Mouse (Mus musculus) megakaryocyte, embryonic 14.5 days (primary cell): ENCODE measurements around the gene Fbxw27. TPM values are rescaled to one million over a fixed set of nuclear protein-coding genes. Genes with fewer than 3 reads are reported as not detected.
"Not testable (repeated sequence)": the region's sequence is repeated elsewhere in the genome, so short reads cannot be mapped to it uniquely, and the experiment has no call there.

ENCODE experiments used
- H3K27me3 ChIP-seq: replicated peaks from 2 replicates; pipeline ENCODE3; 2012; ENCODE audit warnings: inconsistent platforms
- H3K36me3 ChIP-seq: replicated peaks from 2 replicates; pipeline ENCODE3; 2012; ENCODE audit warnings: low read length, inconsistent platforms, mixed read lengths
- H3K4me1 ChIP-seq: 2 replicates; pipeline ENCODE4 v1.6.1; 2012; ENCODE audit warnings: inconsistent platforms
- H3K4me3 ChIP-seq: replicated peaks from 2 replicates; pipeline ENCODE3; 2012; ENCODE audit warnings: moderate library complexity, mild to moderate bottlenecking, inconsistent platforms
- H3K9me3 ChIP-seq: 2 replicates; pipeline ENCODE4 v1.6.1; 2012; ENCODE audit warnings: inconsistent platforms
- FLI1 ChIP-seq: IDR thresholded peaks from 2 replicates; pipeline ENCODE4 v1.6.1; 2012; ENCODE audit warnings: low read length, inconsistent platforms, mixed read lengths
- GATA1 ChIP-seq: IDR thresholded peaks from 3 replicates; pipeline ENCODE4 v1.6.1; 2012; ENCODE audit warnings: mixed read lengths, low read length, inconsistent platforms, borderline replicate concordance
- polyA plus RNA-seq: library from polyadenylated mRNA; stranded (reverse); fragments of >175 nt; gene quantifications from 2 replicates; pipeline ENCODE4 v1.2.3, GENCODE M21; 2012; ENCODE audit warnings: low replicate concordance; ENCODE audit not compliant: insufficient read depth

The Fbxw27 gene
- polyA plus RNA-seq, 1 experiment = not detected

DNA sequence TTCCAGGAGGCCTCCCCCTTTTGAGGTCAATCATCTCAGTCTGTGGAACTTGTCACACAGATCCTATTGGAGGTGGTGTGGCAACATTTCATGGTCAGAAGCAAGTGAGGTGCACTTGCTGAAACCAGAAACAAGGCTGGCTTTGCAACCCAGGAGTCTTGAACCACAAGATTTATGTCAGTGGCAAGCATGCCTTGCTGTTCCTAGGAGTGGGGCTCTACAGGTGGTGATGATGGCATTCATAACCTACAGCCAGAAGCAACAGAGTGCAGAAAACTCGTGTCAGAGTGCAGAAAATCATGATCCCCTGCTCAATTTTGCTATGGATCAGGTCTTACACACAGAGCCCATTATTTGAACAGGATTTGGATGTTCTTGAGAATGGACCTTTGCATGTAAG, 15.8 kb upstream of the Fbxw27 start:
- H3K4me1 ChIP-seq = no peaks in the 10 kb centered on the region
- peaks cover 3% of the 10 kb centered on the region for H3K27me3 ChIP-seq
- no peak overlapping the region for H3K4me3 ChIP-seq
- TF ChIP-seq GATA1 (no peak), FLI1 (no peak)
- no peaks in the 10 kb centered on the region for H3K36me3 ChIP-seq
- H3K9me3 ChIP-seq = peaks cover 10% of the 10 kb centered on the region

DNA sequence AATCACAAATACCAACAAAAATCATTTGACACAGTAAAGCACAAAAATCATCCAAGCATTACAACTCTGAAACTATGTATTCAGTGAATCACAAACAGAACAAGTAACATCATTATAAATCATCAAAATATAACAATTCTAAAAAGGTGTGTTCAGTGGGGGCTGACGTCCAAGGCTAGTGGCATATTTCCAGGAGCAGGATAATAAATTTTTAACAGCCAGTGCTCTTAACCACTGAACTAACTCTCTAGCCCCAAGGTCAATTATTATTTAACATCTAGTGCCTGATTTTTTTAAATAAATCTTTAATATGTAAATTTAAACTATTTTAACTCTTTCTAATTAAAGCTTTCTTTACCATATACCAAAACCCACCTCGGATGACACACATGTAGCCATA, 15.1 kb upstream of the Fbxw27 start:
- H3K9me3 ChIP-seq = peaks cover 10% of the 10 kb centered on the region
- H3K4me1 ChIP-seq, H3K36me3 ChIP-seq, H3K27me3 ChIP-seq, H3K4me3 ChIP-seq: not testable (repeated sequence)

DNA sequence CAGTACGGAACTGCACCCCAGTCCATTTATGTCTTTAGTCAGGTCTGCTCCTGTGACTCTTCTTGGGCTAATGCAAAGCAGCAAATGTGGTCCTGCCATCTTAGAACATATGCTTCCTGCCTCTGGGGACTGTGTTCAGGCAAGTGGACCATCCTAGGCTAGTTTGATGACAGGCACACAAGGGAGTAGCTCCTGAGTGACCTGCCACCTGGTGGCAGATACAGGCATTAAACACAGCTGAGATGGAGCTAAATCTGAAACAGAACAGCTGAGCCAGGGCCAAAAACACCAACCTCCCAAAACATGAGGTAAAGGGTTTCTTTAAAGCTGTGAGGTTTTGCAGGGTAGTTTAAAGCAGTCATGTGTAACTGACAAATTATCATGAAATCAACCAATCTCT, 7.6 kb upstream of the Fbxw27 start:
- H3K27me3 ChIP-seq = no peaks in the 10 kb centered on the region
- H3K4me1 ChIP-seq = no peaks in the 10 kb centered on the region
- no peaks in the 10 kb centered on the region for H3K36me3 ChIP-seq
- no peak for TF ChIP-seq FLI1
- H3K9me3 ChIP-seq = 0 out of 2 replicates have a peak, but pooled peaks cover 5% of the 10 kb centered on the region
- H3K4me3 ChIP-seq = no peak overlapping the region

DNA sequence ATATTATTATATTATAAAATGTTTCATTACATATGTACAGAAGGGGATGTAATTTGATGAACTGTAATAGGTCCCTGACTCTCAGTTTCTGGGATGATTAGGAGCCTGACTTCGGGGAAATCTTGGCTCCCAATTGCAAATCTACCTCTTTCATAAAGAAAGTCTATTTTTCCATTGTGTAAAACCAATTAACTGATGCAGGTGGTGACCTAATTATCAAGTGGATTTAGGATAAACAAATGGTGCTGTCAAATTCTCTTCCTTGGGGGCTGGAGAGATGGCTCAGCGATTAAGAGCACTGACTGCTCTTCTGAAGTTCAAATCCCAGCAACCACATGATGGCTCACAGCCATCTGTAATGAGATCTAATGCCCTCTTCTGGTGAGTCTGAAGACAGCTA, 5.3 kb upstream of the Fbxw27 start:
- Histone ChIP-seq H3K9me3 (0 out of 2 replicates have a peak, but pooled peaks cover 5% of the 10 kb centered on the region), H3K4me1 (no peaks in the 10 kb centered on the region), H3K36me3 (no peaks in the 10 kb centered on the region), H3K4me3 (no peak overlapping the region), H3K27me3 (no peaks in the 10 kb centered on the region)
- TF ChIP-seq FLI1 = no peak
- no peak for TF ChIP-seq GATA1

DNA sequence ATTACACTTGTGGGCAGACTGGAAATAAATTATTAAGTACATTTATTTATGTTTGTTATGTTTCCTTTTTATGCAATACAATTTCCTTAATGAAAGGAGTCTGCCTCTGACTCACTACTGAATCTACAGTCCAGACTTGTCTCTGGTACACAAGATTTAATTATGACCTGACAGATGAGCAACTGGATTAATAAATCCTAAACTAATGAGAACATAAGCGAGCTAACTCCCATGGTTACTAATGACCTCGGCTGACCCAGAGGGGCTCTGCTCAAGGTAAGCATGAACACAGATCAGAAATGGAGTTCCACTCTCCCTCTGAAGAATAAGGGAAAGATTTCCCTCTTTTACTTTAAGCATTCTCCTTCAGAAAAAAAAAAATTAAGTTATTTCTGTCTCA, 4.8 kb upstream of the Fbxw27 start:
- no peak overlapping the region for H3K4me3 ChIP-seq
- no peaks in the 10 kb centered on the region for H3K4me1 ChIP-seq
- no peak for TF ChIP-seq GATA1
- TF ChIP-seq FLI1 = no peak
- no peaks in the 10 kb centered on the region for H3K36me3 ChIP-seq
- 0 out of 2 replicates have a peak, but pooled peaks cover 5% of the 10 kb centered on the region for H3K9me3 ChIP-seq
- no peaks in the 10 kb centered on the region for H3K27me3 ChIP-seq

DNA sequence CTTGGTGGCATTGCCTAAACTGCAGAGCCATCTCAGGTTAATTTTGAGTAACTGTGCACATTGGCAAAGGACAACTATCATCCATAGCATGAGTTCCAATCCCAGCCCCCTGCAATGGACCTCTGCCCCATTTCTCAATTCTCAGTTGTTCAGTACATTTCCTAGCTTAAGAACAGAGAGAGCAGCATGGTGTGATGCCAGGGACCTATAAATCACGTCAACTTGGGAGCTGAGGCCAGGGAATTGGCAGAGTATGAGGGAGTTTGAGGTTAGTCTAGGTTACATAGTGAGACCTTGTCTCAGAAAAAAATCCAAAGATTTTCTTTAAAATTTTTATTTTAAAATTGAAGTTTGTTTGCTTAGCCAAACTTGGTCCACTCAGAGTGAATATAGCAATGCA, 23.6 kb downstream of the Fbxw27 start:
- H3K27me3 ChIP-seq, H3K4me3 ChIP-seq, H3K36me3 ChIP-seq, H3K4me1 ChIP-seq: not testable (repeated sequence)
- peaks cover 14% of the 10 kb centered on the region for H3K9me3 ChIP-seq

DNA sequence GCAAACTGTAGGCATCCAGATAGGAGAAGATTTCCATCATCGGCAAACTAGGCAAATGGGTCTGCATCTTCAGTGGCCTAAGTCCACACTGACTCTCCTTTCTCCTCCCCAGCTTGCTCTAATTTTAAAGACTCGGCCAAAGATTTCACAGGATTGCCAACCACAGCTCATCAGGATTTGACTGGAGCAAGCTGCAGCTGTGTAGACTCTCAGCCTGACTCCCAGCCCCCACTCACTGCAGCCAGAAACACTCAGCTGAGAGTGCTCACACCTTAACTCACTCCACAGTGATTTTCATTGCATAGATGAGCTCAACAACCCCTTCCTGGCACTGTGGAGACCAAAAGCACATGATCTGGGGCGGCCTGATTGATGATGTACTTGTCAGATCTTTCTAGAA, 44.5 kb downstream of the Fbxw27 start, which contains the start of gene Fbxw26:
Gene Fbxw26, minus strand, starts transcription at position 101 of the 400 bp plus-strand sequence.
- H3K36me3 ChIP-seq, H3K27me3 ChIP-seq, H3K4me1 ChIP-seq, H3K9me3 ChIP-seq, H3K4me3 ChIP-seq: not testable (repeated sequence)

Other genes with a start within 250 kb of the Fbxw27 start
- not detected in 2 replicates for gene Fbxw15, start 222.4 kb downstream of the Fbxw27 start, polyA plus RNA-seq
- not detected in 2 replicates for gene Fbxw24, start 164.6 kb downstream of the Fbxw27 start, polyA plus RNA-seq
- gene Fbxw25, start 126.0 kb downstream of the Fbxw27 start, polyA plus RNA-seq = not detected in 2 replicates
- not detected in 2 replicates for gene Fbxw18, start 88.0 kb downstream of the Fbxw27 start, polyA plus RNA-seq
- gene Fbxw26, start 44.6 kb downstream of the Fbxw27 start, polyA plus RNA-seq = not detected in 2 replicates
- not detected in 2 replicates for gene Spink8, start 21.6 kb upstream of the Fbxw27 start, polyA plus RNA-seq
- 6.4 and 9.2 TPM in 2 replicates for gene Nme6, start 42.1 kb upstream of the Fbxw27 start, polyA plus RNA-seq
- gene Camp, start 58.9 kb upstream of the Fbxw27 start, polyA plus RNA-seq = 9.6 TPM in 1 of 2 replicates, not detected in the other
- 13.7 and 15.0 TPM in 2 replicates for gene Cdc25a, start 84.9 kb upstream of the Fbxw27 start, polyA plus RNA-seq
- gene Map4, start 140.8 kb upstream of the Fbxw27 start, polyA plus RNA-seq = 13.9 and 22.7 TPM in 2 replicates